Mouse (Mus musculus): ENCODE results near the gene A630001G21Rik. TPM values are rescaled to one million over a fixed set of nuclear protein-coding genes. Genes with fewer than 3 reads are reported as not detected.
"Not testable (repeated sequence)": the region's sequence is repeated elsewhere in the genome, so short reads cannot be mapped to it uniquely, and the experiment has no call there.

Gene A630001G21Rik
- polyA plus RNA-seq (2015; fragmentation: Nextera tagmentation; extraction: Ambion mirVana): 0.68 and 1.3 TPM in 2 replicates

GRCm38 (mm10) chr1:85778436-85778835, at the start of gene A630001G21Rik:
Gene A630001G21Rik, minus strand, starts transcription at chr1:85778643.
- no peaks in the 10 kb centered on the region for H3K9me3 ChIP-seq (ENCODE audit: low read length)
- no peaks in the 10 kb centered on the region for H3K27me3 ChIP-seq (ENCODE audit: insufficient read depth, low read length)
- no peaks in the 10 kb centered on the region for H3K4me1 ChIP-seq (ENCODE audit: insufficient read depth, low read length)
- 92% methylated on average over 4 of the region's 4 CpGs for WGBS
- H3K9ac ChIP-seq (replicated peaks; ENCODE audit: low read length): no peak within 1 kb of the TSS
- H3K4me2 ChIP-seq (replicated peaks; ENCODE audit: low read depth, low read length): no peak within 1 kb of the TSS
- no peak for ATAC-seq (ENCODE audit: low FRiP score, low TSS enrichment)
- no peak within 1 kb of the TSS for H3K27ac ChIP-seq (ENCODE audit: low read length)
- no peaks in the 10 kb centered on the region for H3K36me3 ChIP-seq (ENCODE audit: insufficient read depth, low read length)
- H3K4me3 ChIP-seq (ENCODE audit: low read length): no peak within 1 kb of the TSS

GRCm38 (mm10) chr1:85827166-85827565, 48.7 kb upstream of the A630001G21Rik start:
- Histone ChIP-seq H3K36me3 (ENCODE audit: insufficient read depth, low read length) (peaks cover 10% of the 10 kb centered on the region; the same call in 1 of the 2 replicates), H3K4me1 (ENCODE audit: insufficient read depth, low read length) (no peaks in the 10 kb centered on the region), H3K9ac (replicated peaks; ENCODE audit: low read length) (no peak overlapping the region), H3K4me2 (replicated peaks; ENCODE audit: low read depth, low read length) (no peak overlapping the region), H3K4me3 (ENCODE audit: low read length) (no peak overlapping the region), H3K27me3 (ENCODE audit: insufficient read depth, low read length) (no peaks in the 10 kb centered on the region), H3K9me3 (ENCODE audit: low read length) (no peaks in the 10 kb centered on the region), H3K27ac (ENCODE audit: low read length) (no peak overlapping the region)
- ATAC-seq (ENCODE audit: low FRiP score, low TSS enrichment): no peak
- 73% methylated on average over 5 of the region's 5 CpGs for WGBS

GRCm38 (mm10) chr1:85824905-85825304, 46.5 kb upstream of the A630001G21Rik start:
- Histone ChIP-seq H3K27ac (ENCODE audit: low read length) (no peak overlapping the region), H3K27me3 (ENCODE audit: insufficient read depth, low read length) (no peaks in the 10 kb centered on the region)
- WGBS: 89% methylated on average over 3 of the region's 3 CpGs

GRCm38 (mm10) chr1:85822239-85822638, 43.8 kb upstream of the A630001G21Rik start:
- H3K4me3 ChIP-seq (ENCODE audit: low read length): no peak overlapping the region
- 90% methylated on average over 8 of the region's 8 CpGs for WGBS
- peaks cover 32% of the 10 kb centered on the region for H3K36me3 ChIP-seq (ENCODE audit: insufficient read depth, low read length)
- H3K27me3 ChIP-seq (ENCODE audit: insufficient read depth, low read length): no peaks in the 10 kb centered on the region
- H3K27ac ChIP-seq (ENCODE audit: low read length): no peak overlapping the region
- no peak overlapping the region for H3K9ac ChIP-seq (replicated peaks; ENCODE audit: low read length)
- no peak for ATAC-seq (ENCODE audit: low FRiP score, low TSS enrichment)
- no peaks in the 10 kb centered on the region for H3K4me1 ChIP-seq (ENCODE audit: insufficient read depth, low read length)
- H3K4me2 ChIP-seq (replicated peaks; ENCODE audit: low read depth, low read length): no peak overlapping the region
- H3K9me3 ChIP-seq (ENCODE audit: low read length): no peaks in the 10 kb centered on the region

More at GRCm38 (mm10) chr1:85824905-85825304, 46.5 kb upstream of the A630001G21Rik start:
- Histone ChIP-seq H3K9ac (replicated peaks; ENCODE audit: low read length) (no peak overlapping the region), H3K9me3 (ENCODE audit: low read length) (no peaks in the 10 kb centered on the region), H3K4me1 (ENCODE audit: insufficient read depth, low read length) (no peaks in the 10 kb centered on the region), H3K4me2 (replicated peaks; ENCODE audit: low read depth, low read length) (no peak overlapping the region), H3K36me3 (ENCODE audit: insufficient read depth, low read length) (peaks cover 17% of the 10 kb centered on the region), H3K4me3 (ENCODE audit: low read length) (no peak overlapping the region)
- no peak for ATAC-seq (ENCODE audit: low FRiP score, low TSS enrichment)

GRCm38 (mm10) chr1:85819695-85820094, 41.3 kb upstream of the A630001G21Rik start:
- Histone ChIP-seq H3K4me1 (ENCODE audit: insufficient read depth, low read length) (no peaks in the 10 kb centered on the region), H3K9me3 (ENCODE audit: low read length) (no peaks in the 10 kb centered on the region), H3K4me2 (replicated peaks; ENCODE audit: low read depth, low read length) (no peak overlapping the region), H3K27ac (ENCODE audit: low read length) (no peak overlapping the region), H3K27me3 (ENCODE audit: insufficient read depth, low read length) (no peaks in the 10 kb centered on the region), H3K4me3 (ENCODE audit: low read length) (no peak overlapping the region), H3K36me3 (ENCODE audit: insufficient read depth, low read length) (peaks cover 32% of the 10 kb centered on the region), H3K9ac (replicated peaks; ENCODE audit: low read length) (no peak overlapping the region)
- ATAC-seq (ENCODE audit: low FRiP score, low TSS enrichment): no peak
- 100% methylated on average over 1 of the region's 1 CpGs for WGBS

DNA sequence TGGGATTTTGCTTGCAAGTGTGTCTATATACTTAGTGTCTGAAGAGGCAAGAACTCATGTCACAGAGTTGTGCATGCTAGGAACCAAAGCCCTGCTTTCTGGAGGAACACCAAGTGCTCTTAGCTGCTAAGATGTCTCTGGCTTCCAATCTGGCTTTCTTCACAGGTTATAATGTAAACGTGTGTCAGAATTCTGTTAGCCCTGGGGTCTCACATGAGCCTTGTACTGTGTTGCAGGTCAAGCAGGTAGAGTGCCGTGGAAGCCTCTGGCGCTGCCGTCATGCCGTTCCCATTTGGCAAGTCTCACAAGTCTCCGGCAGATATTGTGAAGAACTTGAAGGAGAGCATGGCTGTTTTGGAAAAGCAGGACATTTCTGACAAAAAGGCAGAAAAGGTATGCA, 39.7 kb upstream of the A630001G21Rik start:
- Histone ChIP-seq H3K4me2 (replicated peaks; ENCODE audit: low read depth, low read length) (no peak overlapping the region), H3K4me3 (ENCODE audit: low read length) (no peak overlapping the region), H3K36me3 (ENCODE audit: insufficient read depth, low read length) (peaks cover 29% of the 10 kb centered on the region), H3K9me3 (ENCODE audit: low read length) (no peaks in the 10 kb centered on the region), H3K27me3 (ENCODE audit: insufficient read depth, low read length) (no peaks in the 10 kb centered on the region), H3K9ac (replicated peaks; ENCODE audit: low read length) (no peak overlapping the region), H3K27ac (ENCODE audit: low read length) (no peak overlapping the region), H3K4me1 (ENCODE audit: insufficient read depth, low read length) (no peaks in the 10 kb centered on the region)
- 94% methylated on average over 6 of the region's 6 CpGs for WGBS
- ATAC-seq (ENCODE audit: low FRiP score, low TSS enrichment): no peak

DNA sequence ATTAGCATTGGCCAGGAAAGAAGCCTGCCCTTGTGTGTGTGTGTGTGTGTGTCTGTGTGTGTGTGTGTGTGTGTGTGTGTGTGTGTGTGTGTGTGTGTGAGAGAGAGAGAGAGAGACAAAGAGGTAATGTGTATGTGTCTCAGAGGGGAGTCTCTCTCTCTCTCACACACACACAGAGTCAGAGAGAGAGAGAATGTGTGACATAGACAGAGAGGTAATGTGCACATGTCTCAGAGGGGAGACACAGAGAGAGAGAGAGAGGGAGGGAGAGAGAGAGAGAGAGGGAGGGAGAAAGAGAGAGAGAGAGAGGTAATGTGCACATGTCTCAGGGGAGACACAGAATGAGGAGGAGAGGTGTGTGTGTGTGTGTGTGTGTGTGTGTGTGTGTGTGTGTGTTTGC, 35.8 kb upstream of the A630001G21Rik start:
- H3K36me3 ChIP-seq (ENCODE audit: insufficient read depth, low read length): peaks cover 12% of the 10 kb centered on the region
- H3K9ac ChIP-seq (replicated peaks; ENCODE audit: low read length); H3K9me3 ChIP-seq (ENCODE audit: low read length); H3K27me3 ChIP-seq (ENCODE audit: insufficient read depth, low read length); H3K4me1 ChIP-seq (ENCODE audit: insufficient read depth, low read length); H3K4me2 ChIP-seq (replicated peaks; ENCODE audit: low read depth, low read length); H3K4me3 ChIP-seq (ENCODE audit: low read length); ATAC-seq (ENCODE audit: low FRiP score, low TSS enrichment); H3K27ac ChIP-seq (ENCODE audit: low read length): not testable (repeated sequence)

- Histone ChIP-seq H3K4me1 (ENCODE audit: insufficient read depth, low read length) (peaks cover 15% of the 10 kb centered on the region), H3K9me3 (ENCODE audit: low read length) (no peaks in the 10 kb centered on the region), H3K27ac (ENCODE audit: low read length) (no peak overlapping the region), H3K4me3 (ENCODE audit: low read length) (no peak overlapping the region), H3K4me2 (replicated peaks; ENCODE audit: low read depth, low read length) (no peak overlapping the region), H3K9ac (replicated peaks; ENCODE audit: low read length) (no peak overlapping the region), H3K36me3 (ENCODE audit: insufficient read depth, low read length) (no peaks in the 10 kb centered on the region), H3K27me3 (ENCODE audit: insufficient read depth, low read length) (no peaks in the 10 kb centered on the region)
- 68% methylated on average over 2 of the region's 2 CpGs for WGBS
- no peak for ATAC-seq (ENCODE audit: low FRiP score, low TSS enrichment)
Measured at GRCm38 (mm10) chr1:85810787-85811186, 32.3 kb upstream of the A630001G21Rik start.

DNA sequence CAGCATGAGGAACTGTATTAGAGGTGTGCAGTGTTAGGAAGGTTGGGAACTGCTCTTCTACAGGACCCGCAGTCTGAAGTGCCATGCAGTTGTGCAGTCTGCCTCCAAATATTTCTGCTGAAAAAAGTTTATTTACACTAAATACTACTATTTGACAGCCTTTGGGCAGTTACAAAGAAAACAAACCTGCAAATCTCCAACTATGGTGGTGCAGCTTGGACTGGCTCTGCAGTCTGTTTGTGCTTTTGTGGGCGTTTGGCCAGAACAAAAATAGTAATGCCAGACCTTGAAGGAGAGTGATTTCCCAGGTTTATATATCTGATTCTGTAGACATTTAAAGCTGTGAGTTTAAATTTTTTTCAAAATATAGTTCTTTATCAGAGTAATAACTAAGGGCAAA, 31.9 kb upstream of the A630001G21Rik start:
- Histone ChIP-seq H3K27ac (ENCODE audit: low read length) (no peak overlapping the region), H3K9ac (replicated peaks; ENCODE audit: low read length) (no peak overlapping the region), H3K27me3 (ENCODE audit: insufficient read depth, low read length) (no peaks in the 10 kb centered on the region), H3K4me2 (replicated peaks; ENCODE audit: low read depth, low read length) (no peak overlapping the region), H3K36me3 (ENCODE audit: insufficient read depth, low read length) (no peaks in the 10 kb centered on the region), H3K9me3 (ENCODE audit: low read length) (no peaks in the 10 kb centered on the region), H3K4me3 (ENCODE audit: low read length) (no peak overlapping the region), H3K4me1 (ENCODE audit: insufficient read depth, low read length) (peaks cover 15% of the 10 kb centered on the region)
- ATAC-seq (ENCODE audit: low FRiP score, low TSS enrichment): no peak
- 70% methylated on average over 2 of the region's 2 CpGs for WGBS

DNA sequence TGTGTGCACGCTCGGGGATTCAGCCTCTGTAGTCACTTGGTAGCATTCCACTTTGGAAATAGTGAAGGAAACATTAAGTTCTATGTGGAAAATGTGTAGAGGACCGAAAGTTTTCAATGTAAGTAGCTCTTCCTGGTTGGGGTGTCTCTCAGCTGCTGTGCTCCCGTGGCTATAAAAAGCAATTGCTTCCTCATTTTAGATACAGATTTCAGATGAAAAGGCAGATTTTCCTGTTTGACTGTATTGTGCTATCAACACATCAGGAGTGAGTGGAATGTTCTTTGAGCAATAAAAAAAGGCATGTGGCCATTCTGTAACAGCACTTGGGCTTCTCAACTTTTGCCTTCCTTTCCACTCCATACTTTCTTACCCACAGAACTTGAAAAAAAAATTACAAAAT, 30.8 kb upstream of the A630001G21Rik start:
- H3K36me3 ChIP-seq (ENCODE audit: insufficient read depth, low read length): no peaks in the 10 kb centered on the region
- H3K9me3 ChIP-seq (ENCODE audit: low read length): no peaks in the 10 kb centered on the region
- no peak for ATAC-seq (ENCODE audit: low FRiP score, low TSS enrichment)
- no peak overlapping the region for H3K4me2 ChIP-seq (replicated peaks; ENCODE audit: low read depth, low read length)
- H3K9ac ChIP-seq (replicated peaks; ENCODE audit: low read length): no peak overlapping the region
- WGBS: 63% methylated on average over 4 of the region's 4 CpGs
- no peaks in the 10 kb centered on the region for H3K27me3 ChIP-seq (ENCODE audit: insufficient read depth, low read length)
- H3K4me1 ChIP-seq (ENCODE audit: insufficient read depth, low read length): peaks cover 15% of the 10 kb centered on the region
- no peak overlapping the region for H3K4me3 ChIP-seq (ENCODE audit: low read length)
- no peak overlapping the region for H3K27ac ChIP-seq (ENCODE audit: low read length)
